Mouse (Mus musculus): Measurements from ENCODE around the gene Sulf2. TPM values are rescaled to one million over a fixed set of nuclear protein-coding genes. Genes with fewer than 3 reads are reported as not detected.

The Sulf2 gene
- total RNA-seq, 2 experiments from 2014 or later, result 48.7 to 54.3 TPM

DNA sequence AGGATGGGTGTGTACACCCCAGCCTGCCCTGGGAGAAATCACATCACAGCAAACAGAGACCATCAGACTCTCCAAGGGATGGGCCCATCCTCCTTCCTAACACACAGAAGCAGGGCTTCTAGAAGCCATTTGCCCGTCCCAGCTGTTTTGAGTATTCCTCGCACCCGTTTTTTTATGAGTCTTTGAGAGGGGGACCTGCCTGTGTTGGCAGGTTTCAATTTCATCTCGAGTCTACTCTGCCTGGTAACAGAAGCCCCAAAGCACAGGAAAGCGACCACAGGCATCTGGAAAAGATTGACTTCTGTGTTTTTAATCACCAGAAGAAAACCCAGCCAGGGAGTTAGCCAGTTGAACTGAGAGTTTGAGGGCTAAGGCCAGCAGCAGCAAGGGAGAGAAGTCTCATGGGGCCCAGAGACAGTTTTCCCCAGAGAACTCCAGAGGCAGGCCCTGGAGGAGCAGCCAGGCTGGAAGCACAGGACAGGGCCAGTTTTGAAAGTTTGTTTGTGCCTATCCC is 24.7 kb upstream of the Sulf2 start:
- DNase-seq (ENCODE audit: low spot score), result no peak
- intact Hi-C loops (cut with DNase I), result no loop called here

DNA sequence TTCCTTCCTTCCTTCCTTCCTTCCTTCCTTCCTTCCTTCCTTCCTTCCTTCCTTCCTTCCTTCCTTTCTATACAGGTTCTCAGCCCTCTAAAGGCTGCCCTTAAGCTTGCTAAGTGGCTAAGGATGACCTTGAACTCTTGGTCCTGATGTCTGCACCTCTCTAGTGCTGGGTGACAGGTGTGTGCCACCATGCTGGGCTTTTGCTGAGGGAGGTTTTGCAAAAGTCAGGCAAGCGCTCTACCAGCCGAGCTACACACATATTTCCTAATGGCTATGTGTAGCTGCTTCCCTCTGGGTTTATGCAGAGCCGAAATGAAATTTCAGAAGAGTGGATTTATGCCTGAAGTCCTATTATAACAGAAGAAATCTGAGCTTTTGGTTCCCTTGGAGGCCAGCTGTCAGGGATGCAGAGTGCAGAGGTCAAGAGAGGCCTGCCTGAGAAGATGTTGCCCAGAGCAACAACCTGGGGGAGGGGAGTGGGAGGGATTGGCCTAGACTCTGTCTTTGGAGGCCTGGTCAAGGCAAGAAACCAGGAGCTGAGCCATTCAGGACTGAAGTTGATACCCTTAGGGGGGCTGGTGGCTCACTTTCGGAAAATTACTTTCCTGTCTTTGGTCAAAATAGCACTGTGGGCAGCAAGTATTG is 24.1 kb upstream of the Sulf2 start:
- intact Hi-C loops (cut with DNase I), result no loop called here
- no peak for DNase-seq (ENCODE audit: low spot score)

DNA sequence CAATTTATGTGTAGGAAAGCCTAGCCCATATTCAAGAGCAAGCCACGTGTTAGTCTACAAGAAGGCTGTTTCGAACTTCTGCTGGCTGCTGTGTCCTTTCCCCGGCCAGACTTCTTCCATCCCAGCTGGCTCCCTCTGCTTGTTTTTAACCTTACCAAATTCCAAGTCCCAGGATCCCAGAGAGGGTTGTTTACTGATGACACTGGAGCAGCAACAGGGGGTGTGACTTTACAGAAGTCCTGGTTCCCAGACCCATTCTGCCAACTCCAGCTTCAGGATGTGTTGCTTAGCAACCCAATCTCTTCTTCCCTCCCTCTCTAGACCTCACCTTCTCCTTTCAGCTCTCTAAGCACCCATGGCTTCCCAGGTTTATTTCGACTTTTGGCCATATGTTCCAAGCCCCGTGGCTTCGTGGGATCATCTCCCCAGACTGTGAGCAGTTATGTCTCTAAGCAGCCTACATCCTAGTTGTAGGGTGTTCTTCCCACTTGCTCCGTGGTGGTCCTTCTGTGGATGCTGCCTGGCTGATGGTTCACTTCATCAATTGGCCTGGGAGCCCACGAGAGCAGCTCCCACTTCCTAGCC is 20.2 kb upstream of the Sulf2 start:
- no peak for DNase-seq (ENCODE audit: low spot score)
- intact Hi-C loops (cut with DNase I), result no loop called here

DNA sequence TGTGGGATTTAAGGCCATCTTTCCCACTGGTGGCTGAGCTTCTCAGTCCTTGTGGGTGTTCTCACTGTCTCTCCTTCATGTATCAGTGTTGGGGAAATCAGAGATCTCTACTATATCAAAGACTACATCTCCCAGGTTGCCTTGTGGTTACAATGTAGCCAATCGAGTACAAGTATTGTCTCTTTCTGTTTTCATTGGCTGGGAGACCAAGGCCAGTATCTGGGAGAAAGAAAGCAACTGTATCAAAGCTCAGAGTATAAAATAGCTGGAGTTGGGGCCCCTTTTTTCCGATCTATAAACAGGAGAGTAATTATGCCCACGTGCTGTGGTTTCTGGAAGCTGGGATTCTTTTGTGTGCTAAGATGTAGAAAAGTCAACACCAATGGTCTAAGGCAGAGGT is 19.7 kb upstream of the Sulf2 start:
- intact Hi-C loops (cut with DNase I), result no loop called here

DNA sequence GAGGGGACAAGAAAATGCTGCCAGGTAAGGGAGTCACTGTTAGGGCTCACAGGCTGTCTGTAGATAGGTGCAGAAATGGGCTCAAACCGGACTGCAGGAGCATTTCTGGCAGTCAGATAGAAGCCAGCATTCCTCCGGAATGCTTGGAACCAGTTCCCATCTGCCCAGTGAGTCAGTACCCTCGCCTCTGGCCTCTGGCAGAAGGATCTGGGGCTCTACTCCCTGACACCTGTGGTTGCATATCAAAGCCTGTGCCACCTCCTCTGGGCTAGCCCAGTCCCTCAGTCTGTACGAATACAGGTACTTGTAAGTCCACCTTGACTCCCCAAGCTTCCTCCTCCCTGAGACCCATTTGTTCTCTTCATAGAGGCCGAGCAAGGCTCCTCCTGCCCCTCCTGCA is 17.7 kb upstream of the Sulf2 start:
- intact Hi-C loops (cut with DNase I), result no loop called here
- DNase-seq (ENCODE audit: low spot score), result no peak

More for the DNA sequence above, 19.7 kb upstream of the Sulf2 start:
- no peak for DNase-seq (ENCODE audit: low spot score)

DNA sequence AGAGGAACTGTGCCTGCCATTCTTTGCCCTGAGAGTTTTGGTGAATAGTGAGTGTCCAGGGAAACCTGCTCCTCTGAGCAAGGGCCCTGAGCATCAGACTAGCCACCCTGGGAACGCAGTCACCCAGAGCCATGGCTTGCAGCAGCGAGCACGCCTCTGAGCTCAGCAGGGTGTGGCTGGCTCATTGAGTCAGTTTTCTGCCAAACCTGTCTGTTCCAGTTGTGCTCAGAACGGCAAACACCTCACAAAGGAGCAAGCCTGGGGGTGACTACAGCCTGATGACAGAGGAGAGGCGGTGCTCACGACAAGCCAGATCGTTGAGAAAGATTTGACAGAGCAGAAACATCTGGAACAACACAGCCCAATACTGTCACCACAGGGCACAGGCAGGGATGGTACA is 14.7 kb upstream of the Sulf2 start:
- no peak for DNase-seq (ENCODE audit: low spot score)
- intact Hi-C loops (cut with DNase I), result no loop called here

DNA sequence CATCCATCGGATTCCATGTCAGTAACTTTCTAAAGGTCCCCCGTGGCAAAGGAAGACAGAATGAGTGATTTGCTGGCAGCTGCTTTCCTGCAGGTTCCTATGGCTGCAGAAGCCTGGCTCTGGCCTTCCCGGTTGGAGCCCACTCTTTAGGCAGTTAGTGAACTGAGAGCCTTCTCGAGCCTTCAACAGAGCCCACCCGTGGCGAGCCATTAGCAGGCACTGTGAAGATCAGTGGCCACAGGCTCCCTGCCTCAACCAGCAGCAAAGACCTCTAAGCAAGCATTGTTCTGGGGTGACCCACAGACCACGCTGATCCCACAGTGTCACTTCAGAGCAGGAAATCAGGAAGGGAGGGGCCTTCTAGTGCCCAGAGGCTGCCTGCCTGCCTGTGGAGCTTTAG is 13.4 kb upstream of the Sulf2 start:
- intact Hi-C loops (cut with DNase I), result no loop called here
- DNase-seq (ENCODE audit: low spot score), result no peak

DNA sequence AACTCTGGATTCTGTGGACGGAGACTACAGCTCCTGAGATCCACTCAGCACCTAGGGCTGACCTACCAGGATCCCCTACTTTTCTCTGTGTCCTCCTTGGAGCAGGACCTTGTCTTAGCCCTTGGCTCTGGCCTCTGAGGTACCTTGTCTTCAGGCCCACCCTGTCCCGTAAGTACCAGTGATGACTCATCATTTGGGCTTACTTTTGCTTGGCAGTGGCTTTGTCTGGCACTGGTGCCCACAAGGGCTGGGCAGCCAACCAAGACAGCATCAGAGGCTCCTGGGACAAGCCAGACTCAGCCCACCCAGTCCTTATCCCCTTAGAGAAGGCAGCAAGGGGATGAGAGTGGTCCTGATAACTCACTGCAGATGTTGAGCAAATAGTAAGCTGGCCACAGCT is 11.9 kb upstream of the Sulf2 start:
- no peak for DNase-seq (ENCODE audit: low spot score)
- intact Hi-C loops (cut with DNase I), result no loop called here

DNA sequence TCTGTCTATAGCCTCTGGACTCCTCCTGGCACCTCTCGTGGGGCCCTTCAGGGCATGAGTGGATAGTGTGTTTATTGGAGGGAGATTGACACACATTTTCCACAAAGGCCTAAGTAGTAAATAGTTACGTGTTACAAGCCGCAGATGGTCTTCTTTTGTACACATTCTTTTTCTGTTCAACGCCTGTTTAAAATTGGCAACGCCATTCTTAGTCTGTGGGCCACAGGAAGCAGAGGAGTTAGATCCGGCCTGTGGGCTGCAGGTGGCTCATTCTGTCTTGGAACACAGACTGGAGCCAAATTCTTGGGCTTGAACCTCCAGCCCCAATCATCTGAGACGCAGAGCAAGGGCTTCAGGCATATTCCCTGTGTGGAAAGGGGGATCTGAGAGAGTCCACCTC is 9.9 kb upstream of the Sulf2 start:
- intact Hi-C loops (cut with DNase I), result no loop called here

DNA sequence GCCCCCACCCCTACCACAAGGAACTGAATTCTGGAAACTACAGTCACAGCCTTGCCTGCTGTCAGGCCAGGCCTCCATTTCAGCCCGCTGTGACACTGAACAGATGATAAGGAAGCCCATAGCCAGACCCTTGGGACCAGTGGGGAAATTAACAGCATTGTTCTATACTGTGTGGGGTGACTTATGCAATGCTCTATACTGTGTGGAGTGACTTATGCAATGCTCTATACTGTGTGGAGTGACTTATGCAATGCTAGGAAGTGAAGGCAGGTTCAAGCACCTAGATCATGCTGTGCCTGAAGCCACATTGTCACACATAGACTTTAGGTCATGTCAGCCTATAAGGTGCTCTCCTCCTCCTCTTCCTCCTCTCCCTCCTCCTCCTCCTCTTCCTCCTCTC is 9.1 kb upstream of the Sulf2 start:
- intact Hi-C loops (cut with DNase I), result no loop called here
- DNase-seq (ENCODE audit: low spot score), result no peak

More for the DNA sequence above, 9.9 kb upstream of the Sulf2 start:
- no peak for DNase-seq (ENCODE audit: low spot score)

DNA sequence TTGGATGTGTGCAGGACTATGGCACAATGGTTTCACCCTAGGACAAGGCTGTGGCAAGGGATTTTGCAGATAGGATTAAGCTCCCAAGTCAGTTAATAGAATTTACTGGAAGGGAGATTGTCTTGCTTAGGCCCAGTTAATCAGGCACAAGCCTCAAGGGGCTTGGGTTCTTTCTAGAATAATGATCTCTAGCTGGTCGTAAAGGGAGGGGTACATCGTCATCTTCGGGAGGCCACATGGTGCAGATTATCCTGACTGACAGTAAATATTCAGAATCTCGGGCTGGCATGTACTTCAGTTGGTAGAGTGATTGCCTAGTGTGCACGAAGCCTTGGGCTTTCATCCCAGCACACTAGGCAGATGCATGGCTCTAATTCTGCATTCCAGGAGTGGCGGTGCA is 8.5 kb upstream of the Sulf2 start:
- no peak for DNase-seq (ENCODE audit: low spot score)
- intact Hi-C loops (cut with DNase I), result no loop called here

DNA sequence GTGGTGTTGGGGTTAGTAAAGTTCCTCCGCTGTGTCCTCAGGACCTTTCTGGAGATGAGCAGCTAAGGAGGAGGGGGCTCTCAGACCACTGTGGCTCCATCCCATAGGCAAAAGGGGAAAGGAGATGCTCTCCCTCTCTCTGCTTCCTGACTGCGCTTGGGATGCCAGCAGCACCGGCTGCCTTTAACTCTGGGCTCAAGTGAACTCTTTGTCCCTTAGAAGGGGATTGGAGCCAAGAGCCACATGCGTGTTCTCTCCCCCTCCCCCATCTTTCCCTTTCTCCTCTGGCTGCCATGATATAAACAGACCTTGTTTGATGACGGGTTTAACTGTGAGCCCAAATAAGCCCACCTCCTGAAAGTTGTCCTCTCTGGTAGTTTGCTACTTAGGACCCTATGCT is 7.8 kb upstream of the Sulf2 start:
- intact Hi-C loops (cut with DNase I), result no loop called here
- no peak for DNase-seq (ENCODE audit: low spot score)

DNA sequence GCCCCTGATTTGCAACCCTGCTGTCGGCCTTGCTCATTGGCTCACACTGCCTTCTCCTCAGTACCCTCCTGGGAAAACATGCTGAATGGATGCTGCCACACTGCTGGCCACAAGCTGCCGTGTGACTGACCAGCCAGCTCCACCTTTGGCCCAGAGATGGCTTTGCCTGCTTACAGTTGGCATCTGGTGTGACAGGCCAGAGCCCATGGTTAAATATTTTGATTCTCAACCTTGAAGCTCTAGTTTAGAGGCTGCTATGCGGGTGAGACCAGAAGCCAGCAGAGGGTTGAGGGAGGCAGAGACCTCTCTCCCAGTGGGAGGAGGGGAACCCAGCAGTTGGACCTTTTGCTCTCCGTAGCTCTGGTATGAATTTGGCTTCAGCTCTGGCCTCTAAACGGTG is 6.7 kb upstream of the Sulf2 start:
- intact Hi-C loops (cut with DNase I), result no loop called here
- no peak for DNase-seq (ENCODE audit: low spot score)

DNA sequence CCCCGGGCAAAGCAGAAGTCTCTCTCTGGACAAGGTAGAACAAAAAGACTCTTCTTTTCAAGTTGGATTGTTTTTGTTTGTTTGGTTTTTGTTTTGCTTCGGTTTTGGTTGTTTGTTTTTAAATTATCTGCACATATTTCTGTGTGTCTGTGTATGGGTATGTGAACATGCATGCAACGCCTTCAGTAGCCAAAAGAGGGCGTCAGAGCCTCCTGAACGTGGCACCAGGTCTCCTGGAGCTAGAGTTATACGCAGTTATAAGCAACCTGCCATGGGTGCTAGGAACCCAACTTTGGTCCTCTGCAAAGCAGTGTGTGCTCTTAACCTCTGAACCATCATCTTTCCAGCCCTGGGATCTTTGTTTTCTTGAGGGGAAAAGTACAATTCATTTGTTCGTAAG is 3.8 kb upstream of the Sulf2 start:
- DNase-seq (ENCODE audit: low spot score), result no peak
- intact Hi-C loops (cut with DNase I), result loop anchor here (5.0 kb wide), 3 partner anchors 98 to 178 kb away; no protein-coding TSS in a partner anchor

DNA sequence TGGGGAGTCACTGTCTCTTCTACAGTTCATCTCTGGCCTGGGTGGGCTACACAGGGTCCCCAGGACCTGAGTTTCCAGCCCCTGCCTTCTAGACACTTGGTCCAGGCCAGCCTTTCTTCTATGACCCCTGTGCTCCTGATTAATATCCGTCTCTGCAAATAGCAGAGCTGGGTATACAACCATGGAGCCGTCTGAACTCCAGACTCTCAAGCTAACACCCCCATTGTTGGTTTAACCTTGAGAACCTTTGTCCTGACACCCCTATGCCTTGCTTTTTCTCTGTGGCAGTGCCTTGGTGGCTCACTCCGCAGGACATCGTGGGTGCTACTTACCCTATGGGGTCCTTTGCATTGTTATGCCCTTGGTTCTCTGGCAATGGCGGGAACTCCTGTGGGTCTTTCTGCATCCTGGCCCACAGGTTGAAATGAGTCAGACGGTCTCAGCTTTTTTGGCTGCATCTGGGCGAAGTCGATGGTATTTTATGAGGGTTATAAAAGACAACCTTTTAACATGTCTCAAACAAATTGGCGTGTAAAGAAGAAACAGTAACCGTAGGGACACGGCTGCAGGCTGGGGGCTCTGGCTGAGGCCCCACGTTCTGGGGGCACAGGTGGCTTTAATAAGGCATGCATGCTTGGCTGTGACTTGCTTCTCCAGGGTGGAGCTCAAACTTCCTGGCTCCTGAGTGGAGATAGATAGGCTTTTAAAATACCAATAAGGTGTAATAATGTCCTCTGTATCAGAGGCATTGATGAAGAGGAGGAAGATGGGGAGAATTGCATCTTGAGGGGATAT is 2.5 kb upstream of the Sulf2 start:
- intact Hi-C loops (cut with DNase I), result loop anchor here (5.0 kb wide), 3 partner anchors 99 to 179 kb away; no protein-coding TSS in a partner anchor
- DNase-seq (ENCODE audit: low spot score), result no peak

DNA sequence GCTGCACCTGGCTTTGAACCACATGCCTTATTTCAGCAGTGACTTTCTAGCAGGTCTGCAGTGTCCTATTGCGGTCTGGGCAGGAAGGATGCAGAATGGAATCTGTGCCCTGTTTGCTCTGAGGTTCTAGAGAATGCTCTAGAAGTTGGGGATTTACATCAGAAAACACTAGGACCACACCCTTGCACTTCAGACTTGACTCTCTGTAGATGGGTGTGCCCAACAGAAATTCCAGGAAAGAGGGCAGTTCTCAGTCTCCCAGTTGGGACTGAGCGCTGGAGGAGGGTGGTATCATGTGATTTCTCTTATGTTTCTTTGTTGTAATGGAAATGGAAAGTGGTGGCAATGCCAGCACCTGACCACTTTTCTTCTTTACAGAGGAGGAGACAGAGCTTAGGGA is 1.7 kb upstream of the Sulf2 start:
- intact Hi-C loops (cut with DNase I), result loop anchor here (5.0 kb wide), 3 partner anchors 100 to 180 kb away; no protein-coding TSS in a partner anchor

DNA sequence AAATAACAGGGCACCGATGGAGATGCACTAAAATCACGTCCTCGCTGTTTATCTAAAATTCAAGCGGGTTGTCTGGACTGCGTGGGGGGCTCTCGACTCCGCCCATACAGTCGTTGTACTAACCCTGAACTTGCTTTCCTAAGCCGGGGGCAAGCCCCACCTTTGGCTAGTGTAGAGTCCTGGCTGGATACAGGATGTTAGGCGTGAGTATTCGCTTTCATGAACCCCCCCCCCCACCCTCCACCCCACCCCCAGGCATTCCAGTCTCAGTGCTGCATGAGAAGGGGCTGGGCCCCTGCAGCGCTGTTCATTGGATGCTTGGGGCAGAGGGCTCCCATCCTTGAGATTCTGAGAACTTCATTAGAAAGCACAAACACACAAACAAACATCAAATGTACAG is 659 bp upstream of the Sulf2 start:
- DNase-seq (ENCODE audit: low spot score), result no peak
- intact Hi-C loops (cut with DNase I), result loop anchor here (5.0 kb wide), 3 partner anchors 101 to 181 kb away; no protein-coding TSS in a partner anchor

More for the DNA sequence above, 1.7 kb upstream of the Sulf2 start:
- no peak for DNase-seq (ENCODE audit: low spot score)

DNA sequence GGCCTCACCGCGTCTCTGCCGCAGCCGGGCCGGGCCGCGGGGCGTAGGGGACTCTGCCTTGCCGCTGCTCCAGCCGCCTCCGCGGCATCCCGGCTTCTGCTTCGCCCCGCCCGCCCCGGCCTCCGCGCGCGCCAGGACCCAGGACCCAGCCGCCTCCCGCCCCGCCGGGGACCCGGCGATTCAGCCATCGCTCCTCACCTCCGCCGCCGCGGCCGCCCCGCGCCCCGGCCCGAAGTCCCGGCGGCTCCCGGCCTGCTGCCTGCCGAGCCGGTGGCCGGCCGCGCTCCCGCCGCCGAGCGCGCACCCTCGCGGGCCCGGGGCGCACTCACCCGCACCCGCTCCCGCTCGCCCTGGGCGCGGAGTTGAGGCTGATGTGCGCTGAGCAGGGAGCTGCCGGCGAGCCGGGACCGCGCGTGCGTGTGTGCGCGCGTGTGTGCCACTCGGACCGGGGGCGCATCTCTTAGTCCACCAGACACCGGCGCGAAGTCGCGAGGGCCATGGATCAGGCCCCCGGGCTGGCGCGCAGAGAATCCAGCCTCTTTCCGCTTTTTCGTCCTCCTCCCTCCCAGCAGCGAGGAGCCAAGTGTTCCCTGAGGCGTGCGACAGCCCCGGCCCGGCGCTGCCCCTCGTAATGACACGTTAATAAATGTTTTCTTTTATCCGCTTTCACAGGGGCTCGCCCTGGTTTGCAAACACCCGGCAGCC is 562 bp downstream of the Sulf2 start:
- intact Hi-C loops (cut with DNase I), result loop anchor here (1.0 to 5.0 kb wide), 7 partner anchors 46 to 410 kb away; no protein-coding TSS in a partner anchor

DNA sequence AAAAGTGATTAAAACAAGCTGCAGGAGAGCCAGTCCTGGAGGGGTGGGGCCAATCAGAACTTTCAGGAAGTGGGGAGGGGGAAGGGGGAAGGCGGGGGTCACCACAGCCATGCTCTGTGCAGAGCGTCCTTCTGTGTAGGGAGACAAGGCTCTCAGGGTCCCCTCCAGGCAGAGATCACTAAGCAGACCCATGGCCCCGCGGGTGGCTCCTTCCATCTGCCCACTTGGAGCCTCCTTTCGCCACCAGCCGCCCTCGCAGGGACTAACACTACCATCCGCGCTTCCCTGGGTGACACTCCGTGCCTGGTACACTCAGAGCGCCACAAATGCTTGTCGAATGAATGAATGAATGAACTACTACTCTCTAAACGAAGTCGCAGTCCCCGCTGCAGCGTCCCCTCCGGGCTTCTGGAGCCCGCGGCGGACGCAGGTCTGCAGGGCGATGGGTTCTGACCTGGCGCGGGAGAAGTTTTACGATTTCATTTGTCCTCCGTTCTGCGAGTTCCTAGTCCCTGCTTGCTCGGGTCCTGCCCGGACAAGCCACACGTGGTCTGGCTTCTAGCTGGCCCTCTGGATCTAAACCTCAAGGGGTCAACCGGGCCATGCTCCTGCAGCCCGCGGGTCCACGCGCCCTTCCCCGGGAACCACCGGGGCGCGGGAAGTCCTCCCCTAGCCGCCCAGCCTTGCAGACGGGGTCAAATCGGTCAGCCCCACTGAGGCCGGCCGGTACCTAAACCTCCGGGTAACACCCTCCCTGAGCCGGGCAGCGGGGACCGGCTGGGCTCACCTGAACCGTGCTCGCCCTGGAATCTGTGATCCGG is 1.4 kb downstream of the Sulf2 start:
- DNase-seq (ENCODE audit: low spot score), result no peak
- intact Hi-C loops (cut with DNase I), result loop anchor here (1.0 to 2.0 kb wide), 3 partner anchors 45 to 411 kb away; no protein-coding TSS in a partner anchor

More for the DNA sequence above, 562 bp downstream of the Sulf2 start:
- DNase-seq (ENCODE audit: low spot score), result no peak

Measured in heart, postnatal 25 days (tissue).